Mouse (Mus musculus) intestine, embryonic 16.5 days (tissue): Measurements from ENCODE around the gene Xpnpep3. TPM values are rescaled to one million over a fixed set of nuclear protein-coding genes. Genes with fewer than 3 reads are reported as not detected.
"Not testable (repeated sequence)": the region's sequence is repeated elsewhere in the genome, so short reads cannot be mapped to it uniquely, and the experiment has no call there.

Experiments
- ATAC-seq: fragments of 200-750 bp; cut with Nextera tagmentation; 2 replicates; pipeline ENCODE4 v1.8.0; 2017; ENCODE audit warnings: moderate TSS enrichment, moderate library complexity
- H3K27ac ChIP-seq: fragments of 300-500 bp; sonication (generic); 2 replicates; pipeline ENCODE4 v1.5.1; 2014; ENCODE audit warnings: mild to moderate bottlenecking, low read length
- H3K27me3 ChIP-seq: fragments of 300-500 bp; sonication (generic); replicated peaks from 2 replicates; pipeline ENCODE4 v1.6.1; 2014; ENCODE audit warnings: low read length, control low read depth, mixed read lengths; ENCODE audit not compliant: control insufficient read depth, insufficient read depth
- H3K36me3 ChIP-seq: fragments of 300-500 bp; sonication (generic); 2 replicates; pipeline ENCODE4 v1.6.1; 2014; ENCODE audit warnings: low read length, control low read depth; ENCODE audit not compliant: control insufficient read depth, insufficient read depth
- H3K4me1 ChIP-seq: fragments of 300-500 bp; sonication (generic); 2 replicates; pipeline ENCODE4 v1.6.1; 2014; ENCODE audit warnings: low read length, control low read depth, mixed read lengths; ENCODE audit not compliant: control insufficient read depth, insufficient read depth
- H3K4me2 ChIP-seq: fragments of 300-500 bp; sonication (generic); 2 replicates; pipeline ENCODE4 v1.6.1; 2014; ENCODE audit warnings: low read depth, low read length, control low read depth
- H3K4me3 ChIP-seq: fragments of 300-500 bp; sonication (generic); 2 replicates; pipeline ENCODE4 v1.5.1; 2014; ENCODE audit warnings: mild to moderate bottlenecking, low read length
- H3K9ac ChIP-seq: fragments of 300-500 bp; sonication (generic); 2 replicates; pipeline ENCODE4 v1.6.1; 2014; ENCODE audit warnings: low read depth, low read length
- H3K9me3 ChIP-seq: fragments of 300-500 bp; sonication (generic); 2 replicates; pipeline ENCODE4 v1.6.1; 2016; ENCODE audit warnings: low read length, control low read depth; ENCODE audit not compliant: control insufficient read depth
- WGBS: fragments of 180-500 bp; shearing (Covaris S2); extraction: QIAGEN DNeasy Blood & Tissue Kit; methylation state at CpG from one replicate; pipeline ENCODE4 v1.1.7; 2014; 5-methylcytosine and 5-hydroxymethylcytosine counted together
- polyA plus RNA-seq: library from polyadenylated mRNA; unstranded; fragments of >200 nt; fragmentation: Nextera tagmentation; extraction: Ambion mirVana; gene quantifications from 2 replicates; pipeline ENCODE4 v1.2.1, GENCODE M21; 2015

The Xpnpep3 gene
- polyA plus RNA-seq, 1 experiment from 2014 or later, result 7.8 TPM

DNA sequence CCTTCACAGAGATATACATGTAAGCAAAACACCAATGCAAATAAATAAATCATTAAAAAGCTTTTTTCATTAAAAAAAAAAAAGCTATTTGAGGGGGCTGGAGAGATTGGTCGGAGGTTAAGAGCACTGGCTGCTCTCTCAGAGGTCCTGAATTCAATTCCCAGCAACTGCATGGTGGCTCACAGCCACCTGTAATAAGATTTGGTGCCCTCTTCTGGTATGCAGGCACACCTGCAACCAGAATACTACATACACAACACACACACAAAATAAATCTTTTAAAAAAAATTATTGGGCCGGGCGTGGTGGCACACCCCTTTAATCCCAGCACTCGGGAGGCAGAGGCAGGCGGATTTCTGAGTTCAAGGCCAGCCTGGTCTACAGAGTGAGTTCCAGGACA is 13.6 kb upstream of the Xpnpep3 start:
- H3K9ac ChIP-seq, result no peak overlapping the region
- H3K27ac ChIP-seq, result no peak overlapping the region
- no peaks in the 10 kb centered on the region for H3K9me3 ChIP-seq
- no peak for ATAC-seq
- H3K4me1 ChIP-seq, result no peaks in the 10 kb centered on the region
- H3K4me2 ChIP-seq, result no peak overlapping the region
- H3K36me3 ChIP-seq, result peaks cover 7% of the 10 kb centered on the region; the same call in 1 of the 2 replicates
- H3K27me3 ChIP-seq, result no peaks in the 10 kb centered on the region
- WGBS, result 96% methylated on average over 5 of the region's 5 CpGs
- no peak overlapping the region for H3K4me3 ChIP-seq

DNA sequence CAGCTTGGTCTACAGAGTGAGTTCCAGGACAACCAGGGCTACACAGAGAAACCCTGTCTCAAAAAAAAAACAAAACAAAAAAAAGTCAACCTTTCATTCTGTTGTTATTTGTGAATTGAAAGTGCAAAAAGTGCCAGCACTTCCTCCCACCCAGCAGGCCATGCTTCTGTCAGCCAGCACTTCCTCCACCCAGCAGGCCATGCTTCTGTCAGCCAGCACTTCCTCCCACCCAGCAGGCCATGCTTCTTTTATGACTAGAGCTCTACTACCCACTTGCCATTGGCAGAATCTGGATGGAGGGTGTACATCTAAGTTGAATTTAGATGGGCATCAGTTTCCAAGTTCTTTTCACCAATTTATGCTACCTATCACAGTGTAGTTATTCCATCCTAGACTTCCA is 6.9 kb upstream of the Xpnpep3 start:
- Histone ChIP-seq H3K9me3 (no peaks in the 10 kb centered on the region), H3K4me1 (peaks cover 8% of the 10 kb centered on the region), H3K4me2 (no peak overlapping the region), H3K36me3 (peaks cover 3% of the 10 kb centered on the region; the same call in 1 of the 2 replicates), H3K9ac (no peak overlapping the region), H3K4me3 (no peak overlapping the region), H3K27ac (no peak overlapping the region), H3K27me3 (no peaks in the 10 kb centered on the region)
- ATAC-seq, result no peak

DNA sequence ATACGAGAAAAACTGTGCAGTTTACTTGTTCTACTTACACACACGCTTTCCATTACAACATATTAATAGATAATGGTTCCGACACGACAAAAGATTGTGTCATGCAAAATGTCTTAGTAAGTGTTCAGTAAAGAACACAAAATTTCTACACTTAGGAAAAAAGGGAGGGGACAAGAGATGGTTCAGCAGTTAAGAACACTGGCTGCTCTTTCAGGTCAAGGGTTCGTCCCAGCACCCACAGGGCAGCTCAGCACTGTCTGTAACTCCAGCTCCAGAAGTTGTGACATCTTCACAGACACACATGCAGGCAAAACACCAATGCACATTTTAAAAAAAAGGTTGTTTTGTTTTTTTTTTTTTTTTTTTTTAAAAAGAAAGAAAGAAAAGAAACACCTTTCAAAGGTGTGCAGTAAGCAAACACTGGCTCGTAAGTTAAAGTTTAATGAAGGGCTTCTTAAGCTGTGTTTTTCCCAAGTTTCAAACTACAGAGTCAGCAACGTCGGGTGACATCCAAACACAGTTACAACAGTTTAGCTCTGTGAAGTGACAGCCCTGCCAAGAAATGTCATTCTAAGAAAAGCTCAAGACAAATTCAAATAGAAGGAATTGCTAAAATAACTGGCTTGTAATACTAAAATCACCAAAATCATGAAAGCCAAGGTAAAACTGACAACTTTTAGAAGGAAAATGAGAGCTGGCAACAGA is 5.6 kb upstream of the Xpnpep3 start:
- H3K27ac ChIP-seq, result no peak overlapping the region
- no peak overlapping the region for H3K4me2 ChIP-seq
- peaks cover 13% of the 10 kb centered on the region for H3K4me1 ChIP-seq
- no peak for ATAC-seq
- no peaks in the 10 kb centered on the region for H3K27me3 ChIP-seq
- H3K9ac ChIP-seq, result no peak overlapping the region
- 75% methylated on average over 8 of the region's 8 CpGs for WGBS
- H3K36me3 ChIP-seq, result peaks cover 2% of the 10 kb centered on the region; the same call in 1 of the 2 replicates
- no peak overlapping the region for H3K4me3 ChIP-seq
- H3K9me3 ChIP-seq, result no peaks in the 10 kb centered on the region

DNA sequence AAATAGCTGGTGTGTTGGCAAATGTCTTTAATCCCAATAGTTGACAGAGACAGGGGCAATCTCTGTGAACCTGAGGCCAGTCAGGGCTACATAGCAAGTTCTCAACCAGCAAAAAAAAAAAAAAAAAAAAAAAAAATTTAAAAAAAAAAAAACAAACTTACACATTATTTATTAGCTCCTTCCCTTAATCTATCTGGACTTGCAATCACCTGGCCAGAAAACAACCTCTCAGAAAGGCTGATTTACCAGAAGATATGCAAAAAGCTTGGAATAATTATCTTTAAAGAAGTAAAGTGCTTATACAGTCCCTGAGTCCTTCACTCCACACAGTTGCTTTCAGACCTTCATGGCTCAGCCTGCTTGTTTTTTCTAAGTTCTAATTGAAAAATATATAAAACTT is 1.7 kb upstream of the Xpnpep3 start:
- H3K27ac ChIP-seq, result no peak overlapping the region
- no peaks in the 10 kb centered on the region for H3K36me3 ChIP-seq
- no peak for ATAC-seq
- H3K27me3 ChIP-seq, result no peaks in the 10 kb centered on the region
- peak overlapping the region; percentile 98 for H3K9ac ChIP-seq
- H3K9me3 ChIP-seq, result no peaks in the 10 kb centered on the region
- peak overlapping the region; percentile 62 for H3K4me2 ChIP-seq
- H3K4me3 ChIP-seq, result peak overlapping the region; percentile 99
- H3K4me1 ChIP-seq, result peaks cover 16% of the 10 kb centered on the region

DNA sequence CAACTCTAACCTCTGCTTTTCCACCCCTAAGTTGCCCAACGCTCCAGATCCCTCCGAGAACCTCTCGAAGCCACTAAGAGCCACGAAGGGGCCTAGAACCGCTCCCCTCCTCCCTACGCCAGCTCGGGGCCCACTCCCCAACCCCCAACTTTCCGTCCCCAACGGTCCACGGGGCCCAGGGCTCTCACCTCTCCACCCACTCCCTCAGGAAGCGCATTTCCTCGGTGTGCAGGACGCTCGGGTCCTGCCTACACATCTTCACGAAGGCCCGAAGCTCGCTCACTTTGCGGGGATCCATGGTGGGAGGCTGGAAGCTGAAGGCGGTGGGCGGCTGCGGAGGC is 671 bp upstream of the Xpnpep3 start:
- H3K9ac ChIP-seq, result peak overlapping the region; percentile 98
- peak overlapping the region; percentile 86 for H3K27ac ChIP-seq
- peak overlapping the region; percentile 99 for H3K4me3 ChIP-seq
- peak overlapping the region; percentile 62 for H3K4me2 ChIP-seq
- peak; percentile 73; the same call in 1 of the 2 replicates for ATAC-seq
- H3K36me3 ChIP-seq, result no peaks in the 10 kb centered on the region
- H3K27me3 ChIP-seq, result no peaks in the 10 kb centered on the region
- H3K4me1 ChIP-seq, result peaks cover 14% of the 10 kb centered on the region
- H3K9me3 ChIP-seq, result no peaks in the 10 kb centered on the region
- 0% methylated on average over 21 of the region's 21 CpGs for WGBS

DNA sequence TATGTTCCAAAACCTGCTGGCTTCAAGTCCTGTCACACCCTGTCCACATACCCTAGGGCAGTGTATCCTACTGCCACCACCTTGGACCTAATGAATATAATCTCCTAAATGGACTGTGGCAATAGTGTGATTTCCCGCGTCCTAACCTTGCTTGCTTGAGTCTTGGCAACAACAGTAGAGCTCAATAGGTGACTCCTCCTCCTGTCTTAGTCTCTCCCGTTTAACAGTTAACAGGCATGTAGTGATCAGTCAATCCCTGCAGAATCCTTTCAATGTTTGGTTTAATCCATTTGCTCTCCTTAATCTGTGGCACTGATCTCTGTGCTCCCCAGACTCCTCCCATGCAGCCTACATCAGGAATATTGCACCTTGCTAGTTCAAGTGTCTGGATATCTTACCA is 5.1 kb downstream of the Xpnpep3 start:
- Histone ChIP-seq H3K4me3 (no peak overlapping the region), H3K4me2 (no peak overlapping the region), H3K27ac (no peak overlapping the region), H3K27me3 (no peaks in the 10 kb centered on the region), H3K9me3 (no peaks in the 10 kb centered on the region), H3K36me3 (peaks cover 2% of the 10 kb centered on the region; the same call in 1 of the 2 replicates), H3K9ac (no peak overlapping the region), H3K4me1 (peaks cover 2% of the 10 kb centered on the region; the same call in 1 of the 2 replicates)
- ATAC-seq, result no peak
- WGBS, result 89% methylated on average over 3 of the region's 3 CpGs

DNA sequence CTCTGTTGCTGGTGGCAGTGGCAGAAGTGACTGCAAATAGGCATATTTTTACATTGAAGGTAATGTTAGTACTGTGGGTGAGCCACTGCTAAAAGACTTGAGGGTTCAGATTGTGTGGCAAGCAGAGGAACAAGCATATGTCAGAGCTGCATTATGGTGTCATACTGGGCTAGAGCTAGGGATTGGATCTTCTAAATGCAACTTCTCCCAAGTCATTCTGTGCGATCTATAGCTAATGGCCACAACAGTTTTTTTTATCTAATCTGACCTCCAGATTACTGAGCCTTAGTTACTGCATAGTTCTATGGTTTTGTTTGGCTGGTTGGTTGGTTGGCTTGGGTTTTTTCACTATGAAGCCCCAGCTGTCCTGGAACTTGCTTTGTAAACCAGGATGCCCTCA is 8.3 kb downstream of the Xpnpep3 start, which contains the start of gene Dnajb7:
Gene Dnajb7, minus strand, starts transcription at position 101 of the 400 bp plus-strand sequence.
- no peak for ATAC-seq
- Histone ChIP-seq H3K4me1 (no peaks in the 10 kb centered on the region), H3K36me3 (peaks cover 2% of the 10 kb centered on the region; the same call in 1 of the 2 replicates), H3K9me3 (no peaks in the 10 kb centered on the region), H3K4me3 (no peak within 1 kb of the TSS), H3K9ac (no peak within 1 kb of the TSS), H3K27me3 (no peaks in the 10 kb centered on the region), H3K4me2 (no peak within 1 kb of the TSS), H3K27ac (no peak within 1 kb of the TSS)
- WGBS, result 95% methylated on average over 1 of the region's 1 CpGs

DNA sequence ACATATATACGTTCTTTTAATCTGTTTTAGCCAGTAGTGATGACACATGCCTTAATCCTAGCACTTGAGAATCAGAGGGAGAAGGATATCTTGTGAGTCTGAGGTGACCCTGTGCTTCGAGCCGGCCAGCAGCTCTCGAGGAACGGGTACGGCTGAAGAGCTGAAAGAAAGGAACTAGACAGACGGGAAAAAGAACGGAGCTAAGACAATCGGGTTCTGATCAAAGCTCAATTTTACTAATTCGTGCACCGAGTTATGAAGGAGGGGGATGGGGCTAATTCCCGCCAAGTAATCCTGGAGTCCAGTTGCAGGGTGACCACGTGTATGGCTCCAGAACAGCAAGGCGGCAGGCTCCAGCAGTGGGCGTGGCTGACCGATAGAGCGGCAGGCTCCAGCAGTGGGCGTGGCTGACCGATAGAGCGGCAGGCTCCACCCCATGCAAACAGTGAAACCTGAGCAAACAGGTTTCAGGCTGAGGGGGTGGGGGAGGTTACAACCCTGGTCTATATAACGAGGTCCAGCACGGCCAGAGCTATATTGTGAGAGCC is 16.9 kb downstream of the Xpnpep3 start:
- Histone ChIP-seq H3K4me3 (peak overlapping the region; percentile 27), H3K9ac (0 out of 2 replicates have a peak overlapping the region, but pooled peaks have one; percentile 12), H3K4me2 (peak overlapping the region; percentile 51)
- H3K27ac ChIP-seq, H3K27me3 ChIP-seq, H3K4me1 ChIP-seq, H3K36me3 ChIP-seq, H3K9me3 ChIP-seq: not testable (repeated sequence)
- WGBS, result 5% methylated on average over 22 of the region's 22 CpGs
- peak; percentile 94 for ATAC-seq

DNA sequence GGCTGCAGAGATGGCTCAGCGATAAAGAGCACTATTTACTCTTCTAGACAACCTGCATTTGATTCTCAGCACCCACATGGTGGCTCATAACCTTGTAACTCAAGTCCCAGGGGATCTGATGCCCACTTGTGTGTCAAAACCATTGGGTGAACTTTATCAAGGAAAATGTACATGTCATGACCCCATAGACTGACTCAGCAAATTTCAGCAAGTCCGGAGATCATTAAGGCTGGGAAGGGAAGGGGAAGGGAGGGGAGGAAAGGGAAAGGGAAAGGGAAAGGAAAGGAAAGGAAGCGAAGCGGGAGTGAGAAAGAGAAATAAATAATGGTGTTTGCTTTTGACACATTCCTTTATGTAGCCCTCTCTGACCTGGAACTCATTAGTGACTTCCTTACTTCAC is 18.1 kb downstream of the Xpnpep3 start:
- Histone ChIP-seq H3K27me3 (no peaks in the 10 kb centered on the region), H3K4me3 (no peak overlapping the region), H3K9ac (no peak overlapping the region), H3K27ac (no peak overlapping the region), H3K4me2 (no peak overlapping the region), H3K4me1 (0 out of 2 replicates have a peak, but pooled peaks cover 2% of the 10 kb centered on the region), H3K9me3 (no peaks in the 10 kb centered on the region), H3K36me3 (no peaks in the 10 kb centered on the region)
- 86% methylated on average over 4 of the region's 4 CpGs for WGBS
- no peak for ATAC-seq
